Mouse (Mus musculus) ES-Bruce4 (cell line): ENCODE results near the gene S1pr3.

Source experiments
- CTCF ChIP-seq: IDR thresholded peaks from one replicate; pipeline ENCODE4 v1.8.1; 2011; ENCODE audit warnings: low read depth, low read length
- EP300 ChIP-seq: IDR thresholded peaks from 2 replicates; pipeline ENCODE4 v1.6.1; 2011; ENCODE audit warnings: low read depth, low read length; ENCODE audit not compliant: insufficient read depth
- POLR2A ChIP-seq: IDR thresholded peaks from one replicate; pipeline ENCODE4 v1.8.1; 2011; ENCODE audit warnings: low read length; ENCODE audit not compliant: insufficient read depth

GRCm38 (mm10) chr13:51368346-51368745, 40.1 kb upstream of the S1pr3 start:
- no peak for TF ChIP-seq CTCF
- TF ChIP-seq POLR2A = no peak
- TF ChIP-seq EP300 = no peak
